Mouse (Mus musculus) kidney, adult 9 months (tissue): ENCODE data around the gene Slc18a2.
A peak's percentile ranks its signal among the peaks of the same experiment; 100 is the strongest.

ENCODE experiments used
- DNase-seq: peaks from one replicate; pipeline ENCODE4 v3.0.0; 2022

Slc18a2 gene

DNA sequence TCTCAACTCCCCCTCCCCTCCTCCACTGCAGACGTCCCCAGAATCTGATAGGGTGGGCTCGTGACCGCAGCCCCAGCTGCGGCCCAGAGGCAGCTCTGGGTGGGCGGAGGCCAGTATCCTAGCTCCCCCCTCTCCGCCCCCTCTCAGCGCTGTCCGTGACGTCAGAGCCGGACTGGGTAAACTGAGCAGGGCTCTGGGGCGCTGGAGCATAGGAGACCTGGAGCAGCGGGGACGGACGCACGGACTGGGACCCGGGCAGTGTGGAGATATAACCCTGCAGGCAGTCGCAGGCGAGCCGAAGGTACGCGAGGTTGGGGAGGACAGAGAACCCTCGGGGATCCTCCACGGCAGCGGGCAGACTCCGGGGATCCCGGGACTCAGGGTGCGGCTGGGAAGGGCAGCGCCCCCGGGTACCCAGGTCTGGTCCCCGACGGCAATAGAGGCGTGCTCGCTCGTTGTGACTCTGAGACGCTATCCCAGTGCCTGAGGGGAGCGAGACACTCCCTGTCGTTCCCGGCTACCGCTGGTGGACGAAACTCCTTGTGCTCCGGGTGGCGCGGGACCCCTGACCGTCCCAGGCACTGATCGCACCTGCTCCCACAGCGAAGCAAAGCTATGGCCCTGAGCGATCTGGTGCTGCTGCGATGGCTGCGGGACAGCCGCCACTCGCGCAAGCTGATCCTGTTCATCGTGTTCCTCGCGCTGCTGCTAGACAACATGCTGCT, at the start of gene Slc18a2:
Gene Slc18a2, plus strand, starts transcription at position 179 of the 725 bp plus-strand sequence.
- DNase-seq: no peak

DNA sequence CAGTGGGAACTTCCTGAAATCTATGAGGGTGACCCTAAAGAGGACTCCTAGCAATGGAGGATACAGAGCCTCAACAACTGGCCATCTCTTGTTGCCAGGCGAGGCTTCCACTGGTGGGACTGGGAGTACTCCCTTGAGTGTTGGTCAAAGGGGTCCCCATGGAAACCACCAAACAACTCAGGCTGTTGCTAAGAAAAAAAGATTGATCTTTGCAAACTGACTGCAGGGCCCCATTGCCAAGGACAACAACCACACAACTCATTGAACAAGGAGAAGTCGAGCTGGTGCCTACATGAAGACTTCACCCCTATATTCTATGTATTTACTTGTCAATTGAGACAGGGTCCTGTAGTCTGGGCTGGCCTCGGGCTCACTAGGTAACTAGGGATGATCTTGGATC, 43.8 kb upstream of the Slc18a2 start:
- DNase-seq: no peak

GRCm38 (mm10) chr19:59218991-59219390, 41.7 kb upstream of the Slc18a2 start, which contains the start of gene Kcnk18:
Gene Kcnk18, plus strand, starts transcription at chr19:59219214.
- DNase-seq: no peak

GRCm38 (mm10) chr19:59221131-59221530, 39.6 kb upstream of the Slc18a2 start:
- no peak for DNase-seq

DNA sequence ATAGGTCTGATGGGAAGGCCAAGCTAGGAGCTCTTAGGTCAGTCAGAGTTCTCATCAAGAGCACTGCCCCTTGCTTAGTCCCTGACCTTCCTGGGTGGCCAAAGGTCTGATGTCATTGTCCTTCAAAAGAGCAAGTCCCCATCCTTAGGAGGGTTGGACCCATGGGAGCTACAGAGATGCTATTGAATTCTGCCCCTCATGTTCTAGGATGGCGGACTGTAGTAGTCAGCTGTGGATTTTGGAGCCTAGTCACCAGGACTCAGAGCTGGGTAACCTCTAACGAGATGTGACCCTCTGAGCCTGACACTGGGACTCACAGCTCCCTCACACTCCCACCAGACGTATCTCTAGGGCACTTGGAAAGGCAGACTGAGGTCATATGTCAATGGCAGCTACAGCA, 32.3 kb upstream of the Slc18a2 start:
- no peak for DNase-seq

DNA sequence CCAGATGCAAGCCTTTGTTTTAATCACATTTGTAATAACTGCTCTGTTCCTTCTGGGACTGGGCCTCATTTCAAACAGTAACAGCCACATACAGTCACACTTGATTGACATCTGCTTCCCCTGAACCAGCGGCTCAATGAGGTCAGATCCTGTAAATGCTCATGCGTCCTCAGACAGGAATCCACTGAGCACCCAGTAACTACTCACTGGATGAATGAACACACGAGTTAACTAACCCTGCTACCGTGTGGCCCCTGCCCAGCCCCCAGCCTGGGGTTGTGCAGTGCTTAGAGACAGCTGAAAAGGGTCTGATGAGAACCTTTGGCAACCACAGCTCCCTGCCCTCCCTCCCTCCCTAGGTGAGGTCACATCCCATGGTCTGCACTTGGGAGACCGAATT, 27.9 kb upstream of the Slc18a2 start:
- no peak for DNase-seq

- no peak for DNase-seq
Measured at GRCm38 (mm10) chr19:59235001-59235400, 25.7 kb upstream of the Slc18a2 start.

- no peak for DNase-seq
Measured at GRCm38 (mm10) chr19:59236046-59236445, 24.6 kb upstream of the Slc18a2 start.

- no peak for DNase-seq
Measured at GRCm38 (mm10) chr19:59238630-59239029, 22.1 kb upstream of the Slc18a2 start.

GRCm38 (mm10) chr19:59239124-59239817, 21.4 kb upstream of the Slc18a2 start:
- DNase-seq: peak; percentile 88

- DNase-seq: no peak
Measured at GRCm38 (mm10) chr19:59241987-59242386, 18.7 kb upstream of the Slc18a2 start.

- DNase-seq: no peak
Measured at GRCm38 (mm10) chr19:59243057-59243456, 17.6 kb upstream of the Slc18a2 start.

- DNase-seq: no peak
Measured at GRCm38 (mm10) chr19:59248144-59248543, 12.6 kb upstream of the Slc18a2 start.

DNA sequence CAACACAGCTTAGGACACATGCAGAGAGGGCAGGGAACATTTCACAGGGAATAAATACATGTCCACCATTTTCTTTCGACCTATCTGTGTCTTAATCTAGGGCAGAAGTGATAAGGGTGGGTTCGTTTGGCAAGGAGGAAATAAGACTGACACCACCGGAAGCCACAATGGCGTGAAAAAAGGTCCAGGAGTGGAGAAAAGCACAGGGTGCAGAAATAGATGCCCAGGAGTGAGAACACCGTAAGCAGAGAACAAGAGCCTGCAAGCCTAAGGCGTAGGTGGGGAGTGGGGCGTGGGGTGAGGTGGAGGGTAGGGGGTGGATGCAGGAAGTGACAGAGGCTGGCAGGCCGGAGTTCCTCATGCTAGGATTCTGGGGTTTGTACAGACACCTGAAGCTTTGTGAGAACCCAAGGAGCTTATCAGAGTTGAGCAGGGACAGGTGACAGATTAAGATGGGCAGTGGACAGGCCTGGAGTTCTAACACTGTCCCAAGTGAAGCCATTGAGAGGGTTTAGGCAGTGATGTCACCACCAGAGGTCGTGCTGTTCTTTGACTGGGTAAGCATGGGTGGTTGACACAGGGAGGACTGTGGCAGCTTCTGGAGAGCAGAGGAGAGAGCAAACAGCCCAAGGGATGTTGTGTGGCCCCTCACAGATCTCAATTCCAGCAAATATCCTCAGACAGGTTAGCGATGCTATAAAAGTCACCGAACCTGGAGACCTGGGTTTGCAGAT, 12.0 kb upstream of the Slc18a2 start:
- no peak for DNase-seq

DNA sequence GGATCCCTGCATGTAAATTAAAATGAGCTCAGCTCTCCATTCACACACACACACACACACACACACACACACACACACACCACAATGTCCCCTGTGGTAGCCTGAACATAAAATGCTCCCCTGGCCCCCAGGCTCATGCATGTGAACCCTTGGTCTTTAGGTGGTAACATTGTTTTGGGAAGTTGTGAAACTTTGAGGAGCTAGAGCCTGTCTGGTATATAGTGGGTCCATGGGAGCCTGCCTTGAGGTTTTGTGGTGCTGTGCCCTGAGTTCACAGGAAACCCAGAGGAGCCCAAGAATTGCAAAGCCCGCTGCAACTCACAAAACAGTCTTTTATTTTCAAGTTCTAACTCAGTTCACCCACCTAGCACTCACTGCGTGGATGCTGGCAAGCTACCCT, 8.0 kb upstream of the Slc18a2 start:
- no peak for DNase-seq

GRCm38 (mm10) chr19:59259633-59260032, 1.1 kb upstream of the Slc18a2 start:
- DNase-seq: no peak

- DNase-seq: no peak
Measured at GRCm38 (mm10) chr19:59261604-59262003, 908 bp downstream of the Slc18a2 start.

DNA sequence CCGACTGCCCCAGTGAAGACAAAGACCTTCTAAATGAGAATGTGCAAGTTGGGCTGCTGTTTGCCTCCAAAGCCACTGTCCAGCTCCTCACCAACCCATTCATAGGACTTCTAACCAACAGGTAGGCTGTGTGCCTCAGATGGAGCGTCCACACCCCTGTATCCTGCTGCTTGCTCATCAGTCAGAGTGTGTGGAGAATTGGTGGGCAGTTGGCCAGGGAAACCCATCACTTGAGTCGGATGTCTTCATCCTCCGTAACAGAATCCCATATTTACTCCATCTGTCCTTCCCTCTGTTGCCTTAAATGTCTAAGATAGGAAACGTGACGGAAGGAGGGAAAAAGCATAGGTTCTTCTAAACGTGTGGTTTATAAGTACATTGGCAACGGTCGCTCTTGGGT, 2.5 kb downstream of the Slc18a2 start:
- DNase-seq: no peak

GRCm38 (mm10) chr19:59264838-59265532, 4.3 kb downstream of the Slc18a2 start:
- no peak for DNase-seq

DNA sequence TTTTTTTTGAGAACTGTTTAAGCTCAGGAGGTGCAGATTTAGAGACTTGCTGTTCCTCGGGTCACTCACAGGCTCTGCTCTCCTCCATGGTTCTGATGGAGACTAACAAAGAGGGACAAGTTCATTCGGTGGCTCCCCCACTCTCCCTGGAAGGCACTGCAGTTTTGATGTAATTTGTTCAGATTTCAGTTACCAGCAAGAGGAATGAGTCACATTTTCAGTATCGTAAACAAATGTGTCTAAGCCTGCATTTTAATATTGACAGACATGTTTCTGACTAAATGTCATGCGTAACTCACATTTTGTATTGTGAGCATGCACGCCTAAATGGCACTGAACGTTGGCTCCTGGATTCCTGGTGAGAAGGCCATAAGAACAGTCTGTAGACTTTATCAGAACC, 5.2 kb downstream of the Slc18a2 start:
- no peak for DNase-seq

GRCm38 (mm10) chr19:59267417-59267963, 6.8 kb downstream of the Slc18a2 start:
- no peak for DNase-seq

- DNase-seq: no peak
Measured at GRCm38 (mm10) chr19:59273190-59273589, 12.5 kb downstream of the Slc18a2 start.

- DNase-seq: no peak
Measured at GRCm38 (mm10) chr19:59276354-59276753, 15.7 kb downstream of the Slc18a2 start.
